Mouse (Mus musculus) frontal cortex, postnatal 25 days (tissue): Measurements from ENCODE around the gene Eef1g.

Experiments used
- DNase-seq, 2 experiments: peaks; one replicate each; pipeline ENCODE4 v3.0.0; 2022; ENCODE audit warnings: low spot score in 2 of 2

Eef1g gene

GRCm38 (mm10) chr19:9026634-9027033, 59.8 kb downstream of the Eef1g start:
- DNase-seq = no peak

- DNase-seq = no peak
Observed at GRCm38 (mm10) chr19:9027795-9028194, 61.0 kb downstream of the Eef1g start.
